Mouse (Mus musculus) intestine, postnatal 0 days (tissue): ENCODE data around the gene Pla2g2c. TPM values are rescaled to one million over a fixed set of nuclear protein-coding genes. Genes with fewer than 3 reads are reported as not detected.

Experiments
- ATAC-seq: fragments of 200-750 bp; cut with Nextera tagmentation; 2 replicates; pipeline ENCODE4 v1.8.0; 2017; ENCODE audit warnings: mild to moderate bottlenecking, moderate TSS enrichment, moderate library complexity
- H3K27ac ChIP-seq: fragments of 300-500 bp; sonication (generic); 2 replicates; pipeline ENCODE4 v1.5.1; 2014; ENCODE audit warnings: mild to moderate bottlenecking, low read depth, low read length, moderate library complexity
- H3K27me3 ChIP-seq: fragments of 300-500 bp; sonication (generic); replicated peaks from 2 replicates; pipeline ENCODE4 v1.6.1; 2014; ENCODE audit warnings: low read length, mixed read lengths; ENCODE audit not compliant: control insufficient read depth, insufficient read depth
- H3K36me3 ChIP-seq: fragments of 300-500 bp; sonication (generic); 2 replicates; pipeline ENCODE4 v1.6.1; 2014; ENCODE audit warnings: mild to moderate bottlenecking, moderate library complexity; ENCODE audit not compliant: control insufficient read depth, insufficient read depth
- H3K4me1 ChIP-seq: fragments of 300-500 bp; sonication (generic); replicated peaks from 2 replicates; pipeline ENCODE4 v1.6.1; 2014; ENCODE audit warnings: antibody characterized with exemption, low read length, mixed read lengths; ENCODE audit not compliant: control insufficient read depth, insufficient read depth
- H3K4me2 ChIP-seq: fragments of 300-500 bp; sonication (generic); replicated peaks from 2 replicates; pipeline ENCODE4 v1.6.1; 2014; ENCODE audit warnings: low read depth, mild to moderate bottlenecking, moderate library complexity
- H3K4me3 ChIP-seq: fragments of 300-500 bp; sonication (generic); 2 replicates; pipeline ENCODE4 v1.5.1; 2014; ENCODE audit warnings: low read depth, low read length
- H3K9ac ChIP-seq: fragments of 300-500 bp; sonication (generic); 2 replicates; pipeline ENCODE4 v1.6.1; 2014; ENCODE audit warnings: mild to moderate bottlenecking, low read depth, low read length
- H3K9me3 ChIP-seq: fragments of 300-500 bp; sonication (generic); 2 replicates; pipeline ENCODE4 v1.6.1; 2016; ENCODE audit warnings: mixed run types; ENCODE audit not compliant: control insufficient read depth
- CTCF ChIP-seq: sonication (generic); IDR thresholded peaks from 2 replicates; pipeline ENCODE4 v1.5.1; 2016; ENCODE audit warnings: low read depth, mild to moderate bottlenecking, control low read depth, antibody characterized with exemption, moderate library complexity
- WGBS: fragments of 180-500 bp; shearing (Covaris S2); extraction: QIAGEN DNeasy Blood & Tissue Kit; methylation state at CpG from one replicate; pipeline ENCODE4 v1.1.7; 2014; 5-methylcytosine and 5-hydroxymethylcytosine counted together
- polyA plus RNA-seq: library from polyadenylated mRNA; unstranded; fragments of >200 nt; fragmentation: Nextera tagmentation; extraction: Ambion mirVana; gene quantifications from 2 replicates; pipeline ENCODE4 v1.2.1, GENCODE M21; 2015

The Pla2g2c gene
- polyA plus RNA-seq, 1 experiment from 2014 or later = 0.09 TPM

GRCm38 (mm10) chr4:138772386-138772785 is 47.8 kb downstream of the Pla2g2c start:
- peak overlapping the region; percentile 30 for H3K4me2 ChIP-seq
- 51% methylated on average over 5 of the region's 5 CpGs for WGBS

GRCm38 (mm10) chr4:138775435-138775834 is 50.8 kb downstream of the Pla2g2c start, which contains the start of gene Pla2g2d:
Gene Pla2g2d, plus strand, starts transcription at chr4:138775735.
- no peak within 1 kb of the TSS for H3K4me2 ChIP-seq
- H3K9me3 ChIP-seq = no peaks in the 10 kb centered on the region
- no peaks in the 10 kb centered on the region for H3K27me3 ChIP-seq
- no peak for TF ChIP-seq CTCF
- H3K36me3 ChIP-seq = no peaks in the 10 kb centered on the region
- H3K9ac ChIP-seq = no peak within 1 kb of the TSS
- H3K27ac ChIP-seq = no peak within 1 kb of the TSS
- 0 out of 2 replicates have a peak, but pooled peaks cover 3% of the 10 kb centered on the region for H3K4me1 ChIP-seq
- H3K4me3 ChIP-seq = no peak within 1 kb of the TSS
- no peak for ATAC-seq
- WGBS = 84% methylated on average over 6 of the region's 6 CpGs

More at GRCm38 (mm10) chr4:138772386-138772785, 47.8 kb downstream of the Pla2g2c start:
- Histone ChIP-seq H3K9me3 (no peaks in the 10 kb centered on the region), H3K27ac (peak overlapping the region; percentile 41; the same call in 1 of the 2 replicates), H3K4me1 (0 out of 2 replicates have a peak, but pooled peaks cover 3% of the 10 kb centered on the region), H3K9ac (no peak overlapping the region), H3K36me3 (no peaks in the 10 kb centered on the region), H3K4me3 (no peak overlapping the region), H3K27me3 (no peaks in the 10 kb centered on the region)
- ATAC-seq = peak; percentile 79
- TF ChIP-seq CTCF = no peak

- no peak overlapping the region for H3K9ac ChIP-seq
- H3K36me3 ChIP-seq = no peaks in the 10 kb centered on the region
- no peak for TF ChIP-seq CTCF
- WGBS = 28% methylated on average over 20 of the region's 20 CpGs
- H3K4me2 ChIP-seq = no peak overlapping the region
- H3K4me3 ChIP-seq = no peak overlapping the region
- 0 out of 2 replicates have a peak, but pooled peaks cover 1% of the 10 kb centered on the region for H3K4me1 ChIP-seq
- H3K27me3 ChIP-seq = no peaks in the 10 kb centered on the region
- peak; percentile 61 for ATAC-seq
- H3K27ac ChIP-seq = no peak overlapping the region
- no peaks in the 10 kb centered on the region for H3K9me3 ChIP-seq
These were observed 53.1 kb downstream of the Pla2g2c start for GRCm38 (mm10) chr4:138777417-138778407.

GRCm38 (mm10) chr4:138780300-138780699 is 55.7 kb downstream of the Pla2g2c start:
- no peaks in the 10 kb centered on the region for H3K9me3 ChIP-seq
- 80% methylated on average over 5 of the region's 5 CpGs for WGBS
- no peak overlapping the region for H3K4me2 ChIP-seq
- no peak for ATAC-seq
- no peaks in the 10 kb centered on the region for H3K27me3 ChIP-seq
- no peaks in the 10 kb centered on the region for H3K36me3 ChIP-seq
- TF ChIP-seq CTCF = no peak
- H3K27ac ChIP-seq = no peak overlapping the region
- H3K9ac ChIP-seq = no peak overlapping the region
- H3K4me3 ChIP-seq = no peak overlapping the region
- no peaks in the 10 kb centered on the region for H3K4me1 ChIP-seq

- WGBS = 84% methylated on average over 6 of the region's 6 CpGs
- no peak for ATAC-seq
- TF ChIP-seq CTCF = no peak
- no peak overlapping the region for H3K27ac ChIP-seq
- no peak overlapping the region for H3K4me2 ChIP-seq
- H3K9me3 ChIP-seq = no peaks in the 10 kb centered on the region
- no peak overlapping the region for H3K9ac ChIP-seq
- H3K27me3 ChIP-seq = no peaks in the 10 kb centered on the region
- H3K4me3 ChIP-seq = no peak overlapping the region
- H3K36me3 ChIP-seq = no peaks in the 10 kb centered on the region
- H3K4me1 ChIP-seq = no peaks in the 10 kb centered on the region
These were observed 57.5 kb downstream of the Pla2g2c start for GRCm38 (mm10) chr4:138782098-138782497.

- Histone ChIP-seq H3K27me3 (no peaks in the 10 kb centered on the region), H3K4me1 (no peaks in the 10 kb centered on the region), H3K4me3 (no peak overlapping the region), H3K27ac (no peak overlapping the region), H3K4me2 (no peak overlapping the region), H3K9ac (no peak overlapping the region), H3K9me3 (no peaks in the 10 kb centered on the region), H3K36me3 (no peaks in the 10 kb centered on the region)
- TF ChIP-seq CTCF = peak; percentile 58
- no peak for ATAC-seq
- WGBS = 55% methylated on average over 4 of the region's 4 CpGs
These were observed 61.1 kb downstream of the Pla2g2c start for GRCm38 (mm10) chr4:138785721-138786120.
